9 mouse cellular contexts compared by ENCODE assay signal in the genomic region with DNA sequence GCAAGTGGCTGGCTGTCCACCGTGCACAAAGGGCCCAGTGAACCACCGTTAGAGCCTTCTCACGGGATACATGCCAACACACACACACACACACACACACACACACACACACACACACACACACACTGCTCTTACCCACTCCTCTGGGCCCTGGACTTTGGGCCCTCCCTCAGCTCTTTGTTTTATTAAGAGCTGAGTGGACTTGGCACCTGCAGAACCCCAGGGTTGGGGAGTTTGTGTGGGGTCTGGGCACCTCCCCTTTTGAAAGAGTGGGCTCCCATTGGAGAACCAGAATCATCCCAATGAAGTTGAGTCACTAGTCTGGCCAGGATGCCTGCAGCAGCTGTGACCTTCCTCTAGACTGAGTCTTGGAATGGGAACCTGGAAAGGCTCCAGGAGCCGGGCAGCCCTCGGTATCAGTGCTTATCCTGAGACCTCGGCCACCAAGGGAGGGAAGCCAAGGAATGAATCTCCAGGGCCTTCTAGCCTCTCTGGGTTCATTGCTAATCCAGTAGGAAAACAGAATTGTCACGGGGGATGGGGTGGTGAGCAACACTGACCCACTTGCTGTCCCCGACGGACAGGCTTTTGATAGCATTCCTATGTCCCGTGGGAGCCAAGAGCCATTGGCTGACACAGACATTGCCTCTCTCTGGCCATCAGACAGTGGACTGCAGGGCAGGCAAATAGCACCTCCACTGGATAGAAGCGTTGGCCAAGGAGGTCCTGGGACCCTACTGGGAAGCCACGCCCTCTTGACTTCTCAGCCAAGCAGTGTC. TPM values are rescaled to one million over a fixed set of nuclear protein-coding genes. Genes with fewer than 3 reads are reported as not detected.
DNase-seq lines count a peak whose midpoint lies in the region; ATAC-seq and TF ChIP-seq lines count a peak whose summit lies in the region.
"Had no signal": no experiment of that assay in that cellular context is flagged by ENCODE, and none has a peak within 500 bp of the region (broad histone marks: within the 10 kb centered on the region; RNA-seq: fewer than 3 reads in every experiment).

No protein-coding gene starts in this region.

- H3K4me2 ChIP-seq in forebrain, embryonic 16.5 days (ENCODE audit: low read length), result no peak overlapping the region
- no peak overlapping the region for H3K4me2 ChIP-seq in hindbrain, embryonic 15.5 days
- H3K4me2 ChIP-seq in liver, embryonic 11.5 days, result no peak overlapping the region
- H3K4me2 ChIP-seq in neural tube, embryonic 14.5 days (ENCODE audit: low read depth, low read length), result no peak overlapping the region
- H3K4me2 ChIP-seq: midbrain, embryonic 12.5 days had no signal

- TF ChIP-seq CTCF in Patski (IDR thresholded peaks at IDR 0.05), result no peak

- CTCF ChIA-PET in Patski (lab: Charles Lee), result interaction anchor here (1.0 to 1.8 kb wide), 2 partner anchors 13 to 21 kb away, joined by 3 to 4 read pairs; no protein-coding TSS in a partner anchor

- no peaks in the 10 kb centered on the region for H3K36me3 ChIP-seq in forebrain, embryonic 16.5 days (ENCODE audit: control insufficient read depth, insufficient read depth)
- H3K36me3 ChIP-seq in hindbrain, embryonic 15.5 days, result no peaks in the 10 kb centered on the region
- H3K36me3 ChIP-seq in liver, embryonic 11.5 days (ENCODE audit: control insufficient read depth, insufficient read depth, low read length), result peaks cover 5% of the 10 kb centered on the region; the same call in 1 of the 2 replicates
- no peaks in the 10 kb centered on the region for H3K36me3 ChIP-seq in neural tube, embryonic 14.5 days (ENCODE audit: control insufficient read depth, insufficient read depth, low read length)
- H3K36me3 ChIP-seq: midbrain, embryonic 12.5 days had no signal

- 61% methylated on average over 12 of the region's 12 CpGs for WGBS in forebrain, embryonic 16.5 days
- WGBS in hindbrain, embryonic 15.5 days, result 55% methylated on average over 12 of the region's 12 CpGs
- 69% methylated on average over 12 of the region's 12 CpGs for WGBS in liver, embryonic 11.5 days
- 55% methylated on average over 12 of the region's 12 CpGs for WGBS in neural tube, embryonic 14.5 days

- H3K27ac ChIP-seq in forebrain, embryonic 16.5 days (ENCODE audit: low read length), result no peak overlapping the region
- peak overlapping the region; percentile 48; the same call in 1 of the 2 replicates for H3K27ac ChIP-seq in hindbrain, embryonic 15.5 days (replicated peaks)
- H3K27ac ChIP-seq in liver, embryonic 11.5 days (ENCODE audit: low read depth, low read length), result peak overlapping the region; percentile 8; the same call in 1 of the 2 replicates
- no peak overlapping the region; the same call in 1 of the 2 replicates for H3K27ac ChIP-seq in neural tube, embryonic 14.5 days (ENCODE audit: low read depth, low read length)
- H3K27ac ChIP-seq: midbrain, embryonic 12.5 days had no signal

- no peak overlapping the region for H3K4me3 ChIP-seq in forebrain, embryonic 16.5 days (replicated peaks; ENCODE audit: low read length)
- H3K4me3 ChIP-seq in hindbrain, embryonic 15.5 days, result no peak overlapping the region
- H3K4me3 ChIP-seq in liver, embryonic 11.5 days (ENCODE audit: low read depth, low read length), result no peak overlapping the region
- H3K4me3 ChIP-seq in neural tube, embryonic 14.5 days (ENCODE audit: low read depth, low read length), result no peak overlapping the region
- H3K4me3 ChIP-seq: midbrain, embryonic 12.5 days had no signal

- POLR2A ChIA-PET in Patski (lab: Charles Lee), result interaction anchor here (0.8 kb wide), 1 partner anchor 27 kb away, joined by 5 read pairs; no protein-coding TSS in a partner anchor

- DNase-seq in Patski (ENCODE audit: low read depth, low spot score), result peak; percentile 82
- DNase-seq in adrenal gland, postnatal 25 days, result peak; percentile 88
- no peak for DNase-seq in liver, embryonic 11.5 days (ENCODE audit: low spot score)
- no peak for DNase-seq in thymus, adult 18-20 months

- peak; percentile 42 for ATAC-seq in Patski
- ATAC-seq in forebrain, embryonic 16.5 days, result peak; percentile 59; the same call in 1 of the 2 replicates
- peak; percentile 82 for ATAC-seq in hindbrain, embryonic 15.5 days (ENCODE audit: low FRiP score, low read depth)
- peak; percentile 22 for ATAC-seq in liver, embryonic 11.5 days (replicated peaks; ENCODE audit: low FRiP score)
- peak; percentile 52; the same call in 1 of the 2 replicates for ATAC-seq in neural tube, embryonic 14.5 days (ENCODE audit: low read depth)
- no peak for ATAC-seq in megakaryocyte, adult 5-6 weeks (ENCODE audit: poor library complexity, severe bottlenecking)

- no peak overlapping the region for H3K9ac ChIP-seq in forebrain, embryonic 16.5 days (replicated peaks; ENCODE audit: low read depth, low read length)
- no peak overlapping the region for H3K9ac ChIP-seq in hindbrain, embryonic 15.5 days
- H3K9ac ChIP-seq in liver, embryonic 11.5 days (ENCODE audit: low read depth, low read length), result no peak overlapping the region
- no peak overlapping the region for H3K9ac ChIP-seq in neural tube, embryonic 14.5 days (replicated peaks; ENCODE audit: low read depth, low read length)
- H3K9ac ChIP-seq: midbrain, embryonic 12.5 days had no signal

- in situ Hi-C loops in Patski (cut with MboI; ENCODE audit: low pct_unique_long_range_greater_than_20kb), result no loop called here

- H3K9me3 ChIP-seq in forebrain, embryonic 16.5 days (ENCODE audit: control insufficient read depth, low read length), result no peaks in the 10 kb centered on the region
- no peaks in the 10 kb centered on the region for H3K9me3 ChIP-seq in hindbrain, embryonic 15.5 days
- H3K9me3 ChIP-seq in liver, embryonic 11.5 days (ENCODE audit: control insufficient read depth, low read length), result no peaks in the 10 kb centered on the region
- H3K9me3 ChIP-seq in neural tube, embryonic 14.5 days (ENCODE audit: control insufficient read depth, low read length), result no peaks in the 10 kb centered on the region
- H3K9me3 ChIP-seq: midbrain, embryonic 12.5 days had no signal

- no peaks in the 10 kb centered on the region for H3K27me3 ChIP-seq in Patski
- H3K27me3 ChIP-seq in forebrain, embryonic 16.5 days (replicated peaks; ENCODE audit: control insufficient read depth, insufficient read depth, low read length), result no peaks in the 10 kb centered on the region
- H3K27me3 ChIP-seq in hindbrain, embryonic 15.5 days, result no peaks in the 10 kb centered on the region
- H3K27me3 ChIP-seq in liver, embryonic 11.5 days (replicated peaks; ENCODE audit: control insufficient read depth, insufficient read depth, low read length), result no peaks in the 10 kb centered on the region
- H3K27me3 ChIP-seq in neural tube, embryonic 14.5 days (ENCODE audit: control insufficient read depth, insufficient read depth, low read length), result no peaks in the 10 kb centered on the region
- H3K27me3 ChIP-seq: midbrain, embryonic 12.5 days had no signal

- peaks cover 14% of the 10 kb centered on the region; the same call in 1 of the 2 replicates for H3K4me1 ChIP-seq in forebrain, embryonic 16.5 days (replicated peaks; ENCODE audit: control insufficient read depth, insufficient read depth, low read length)
- peaks cover 10% of the 10 kb centered on the region; the same call in 1 of the 2 replicates for H3K4me1 ChIP-seq in hindbrain, embryonic 15.5 days (replicated peaks)
- H3K4me1 ChIP-seq in liver, embryonic 11.5 days (replicated peaks; ENCODE audit: control insufficient read depth, insufficient read depth, low read length), result peaks cover 11% of the 10 kb centered on the region
- H3K4me1 ChIP-seq in neural tube, embryonic 14.5 days (ENCODE audit: control insufficient read depth, insufficient read depth, low read length), result peaks cover 4% of the 10 kb centered on the region; the same call in 1 of the 2 replicates

RNA-seq across cellular contexts. Expression of a gene that starts 50.2 kb away (rescaled TPM):
- 45.3 TPM for polyA plus RNA-seq in Patski (2021)
- total RNA-seq in adrenal gland, postnatal 25 days (2021), result 48.2 and 55.5 TPM in 2 replicates
- polyA plus RNA-seq in forebrain, embryonic 16.5 days (2015; fragmentation: Nextera tagmentation; extraction: Ambion mirVana), result 30.9 and 32.6 TPM in 2 replicates
- polyA plus RNA-seq in hindbrain, embryonic 15.5 days (2015; fragmentation: Nextera tagmentation; extraction: Ambion mirVana), result 24.1 and 25.9 TPM in 2 replicates
- polyA plus RNA-seq in liver, embryonic 11.5 days (2014; fragmentation: Nextera tagmentation; extraction: Ambion mirVana), result 104 and 110 TPM in 2 replicates
- 24.5 and 25.5 TPM in 2 replicates for polyA plus RNA-seq in neural tube, embryonic 14.5 days (2014; fragmentation: Nextera tagmentation; extraction: Ambion mirVana)
- 19.6 and 23.1 TPM in 2 replicates for total RNA-seq in megakaryocyte, adult 5-6 weeks (2015)
- 34.8 and 35.9 TPM in 2 replicates for total RNA-seq in megakaryocyte, adult 5-6 weeks (2017)

Comparison
In these comparisons a context has a peak if more than half of its experiments do, and no peak if none do; other contexts are left out.
1. DNase-seq: peak in Patski (single experiment) and adrenal gland, postnatal 25 days (single experiment); none in liver, embryonic 11.5 days (single experiment) and thymus, adult 18-20 months (0 of 2).
2. H3K27ac ChIP-seq: peak in hindbrain, embryonic 15.5 days (single experiment) and liver, embryonic 11.5 days (single experiment); none in forebrain, embryonic 16.5 days (single experiment) and neural tube, embryonic 14.5 days (single experiment).